Mouse (Mus musculus) retina, embryonic 14.5 days (tissue): ENCODE results near the gene Sema4b.

Experiments used
- DNase-seq: peaks from one replicate; pipeline ENCODE4 v3.0.0-alpha.2; 2015; ENCODE audit warnings: low spot score

Sema4b gene

DNA sequence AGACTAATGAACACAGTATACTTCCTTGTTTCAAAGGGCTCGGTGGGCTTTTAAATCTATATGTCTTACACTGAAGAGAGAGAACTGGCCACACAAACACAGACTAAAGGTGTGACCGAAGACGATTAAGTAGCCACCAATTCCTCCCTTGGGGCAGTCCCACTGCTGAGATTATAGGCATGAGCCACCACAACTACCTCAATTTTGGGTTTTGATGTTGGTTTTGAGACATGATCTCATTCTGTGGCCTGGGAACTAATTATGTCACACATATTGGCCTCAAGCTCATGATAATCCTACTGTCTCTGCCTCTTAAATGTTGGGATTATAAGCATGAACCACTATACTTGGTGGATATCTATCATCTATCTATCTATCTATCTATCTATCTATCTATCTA lies 9.2 kb upstream of the Sema4b start:
- no peak for DNase-seq

DNA sequence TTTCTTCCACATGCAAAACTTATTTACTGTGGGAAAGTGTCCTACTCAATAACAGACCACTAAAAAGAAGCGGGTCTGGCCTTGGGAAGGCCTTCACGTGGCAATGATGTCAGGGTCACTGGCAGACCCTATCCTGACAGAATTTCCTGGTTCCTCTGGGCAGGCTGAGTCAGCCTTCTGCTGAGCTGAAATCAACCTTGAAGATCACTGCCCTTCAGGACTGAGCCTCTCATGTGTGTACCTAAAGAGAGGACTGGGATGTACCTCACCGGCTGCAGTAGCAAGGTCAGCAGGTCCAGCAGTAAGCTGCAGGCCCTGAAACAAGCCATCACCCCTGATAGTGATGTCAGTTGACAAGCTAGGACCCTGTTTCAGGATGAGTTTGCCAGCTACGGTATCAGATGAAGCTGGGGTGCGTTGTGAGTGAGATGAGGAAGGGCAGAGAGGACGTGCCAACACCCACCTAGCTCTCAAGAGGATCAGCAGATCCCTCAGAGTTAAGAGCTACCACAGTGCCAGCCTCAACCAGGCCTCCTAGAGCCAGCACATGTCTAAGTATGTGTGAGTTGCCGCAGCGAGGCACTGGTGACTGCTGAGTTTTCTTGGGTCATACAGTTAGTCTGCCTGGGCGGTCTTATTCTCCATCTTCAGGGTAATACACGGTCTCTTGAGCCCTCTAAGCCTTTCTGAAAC lies 8.5 kb upstream of the Sema4b start:
- no peak for DNase-seq

- DNase-seq: no peak
Measured at GRCm38 (mm10) chr7:80179327-80179726, 7.3 kb upstream of the Sema4b start.

DNA sequence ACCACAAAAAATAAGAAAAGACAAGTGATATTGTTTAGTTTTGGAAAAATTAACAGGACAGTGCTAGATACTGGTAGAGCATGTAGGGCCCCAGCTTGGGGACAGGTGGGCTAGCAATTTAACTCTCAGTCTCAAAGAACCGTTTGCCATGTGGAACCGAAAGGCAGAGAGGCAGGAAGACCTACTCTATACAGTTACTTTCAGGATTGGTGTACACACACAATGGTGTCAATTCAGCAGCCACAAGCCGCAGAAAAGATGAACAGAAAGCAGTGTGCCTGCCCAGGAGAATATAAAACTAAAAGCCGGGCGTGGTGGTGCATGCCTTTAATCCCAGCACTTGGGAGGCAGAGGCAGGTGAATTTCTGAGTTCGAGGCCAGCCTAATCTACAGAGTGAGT lies 6.9 kb upstream of the Sema4b start:
- DNase-seq: no peak

DNA sequence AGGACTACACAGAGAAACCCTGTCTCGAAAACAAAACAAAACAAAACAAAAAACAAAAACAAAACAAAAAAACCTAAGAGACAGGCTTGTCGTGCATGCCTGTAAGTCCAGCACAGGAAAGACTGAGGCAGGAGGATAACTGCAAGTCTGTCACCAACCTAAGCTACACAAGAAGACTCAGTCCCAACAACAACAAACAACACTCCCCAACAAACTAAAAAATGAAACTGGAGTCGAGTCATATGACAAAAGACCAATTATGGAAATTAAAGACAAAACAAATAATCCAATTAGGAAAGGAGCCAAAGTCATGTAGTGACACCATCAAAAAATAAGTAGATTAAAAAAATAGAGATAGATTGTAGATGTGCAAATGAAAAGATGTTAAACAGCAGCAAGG lies 6.4 kb upstream of the Sema4b start:
- DNase-seq: no peak

GRCm38 (mm10) chr7:80181078-80181477 lies 5.6 kb upstream of the Sema4b start:
- no peak for DNase-seq

DNA sequence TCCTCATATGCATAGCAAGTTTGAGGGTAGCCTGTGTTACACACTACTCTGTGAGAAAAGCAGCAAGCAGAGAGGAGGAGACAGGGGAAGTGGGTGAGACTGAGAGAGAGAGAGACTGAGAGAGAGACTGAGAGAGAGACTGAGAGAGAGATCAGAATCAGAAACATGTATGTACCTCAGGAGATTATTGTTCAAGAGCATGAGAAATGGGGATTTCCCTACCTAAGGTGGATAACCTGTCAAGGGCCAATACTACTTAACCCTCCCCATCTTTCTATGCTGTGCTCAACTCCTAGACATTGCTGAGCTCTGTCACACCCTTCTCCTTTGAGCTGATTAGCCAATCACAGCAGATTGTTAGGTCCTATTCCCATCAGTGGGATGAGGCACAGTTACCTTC lies 4.5 kb upstream of the Sema4b start:
- no peak for DNase-seq

DNA sequence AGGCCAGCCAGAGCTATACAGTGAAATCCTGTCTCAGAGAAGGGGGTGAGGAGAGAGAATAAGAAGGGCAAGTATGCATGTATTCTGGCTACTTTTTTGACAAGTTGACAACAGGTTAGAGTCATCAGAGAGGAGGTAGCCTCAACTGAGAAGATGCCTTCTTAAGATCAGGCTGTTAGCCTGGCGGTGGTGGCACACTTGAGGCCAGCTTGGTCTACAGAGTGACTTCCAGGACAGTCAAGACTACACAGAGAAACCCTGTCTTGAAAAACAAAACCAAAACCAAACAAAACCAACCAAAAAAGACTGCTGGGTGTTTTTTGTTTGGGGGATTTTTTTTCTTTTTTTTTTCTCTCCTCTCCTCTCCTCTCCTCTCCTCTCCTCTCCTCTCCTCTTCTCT lies 3.2 kb upstream of the Sema4b start:
- no peak for DNase-seq

DNA sequence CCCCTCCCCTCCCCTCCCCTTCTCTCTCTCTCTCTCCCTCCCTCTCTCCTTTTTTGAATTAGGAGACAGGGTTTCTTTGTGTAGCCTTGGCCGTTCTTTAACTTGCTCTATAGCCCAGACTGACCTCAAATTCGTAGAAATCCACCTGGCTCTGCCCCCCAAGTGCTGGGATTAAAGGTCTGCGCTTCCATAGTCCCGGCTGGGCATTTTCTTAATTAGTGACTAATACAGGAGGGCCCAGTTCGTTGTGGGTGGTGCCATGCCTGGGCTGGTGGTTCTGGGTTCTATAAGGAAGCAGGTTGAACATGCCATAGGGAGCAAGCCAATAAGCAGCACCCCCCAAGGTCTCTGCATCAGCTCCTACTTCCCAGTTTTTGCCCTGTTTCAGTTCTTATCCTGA lies 2.7 kb upstream of the Sema4b start:
- no peak for DNase-seq

GRCm38 (mm10) chr7:80184551-80184950 lies 2.1 kb upstream of the Sema4b start:
- no peak for DNase-seq

GRCm38 (mm10) chr7:80184968-80185367 lies 1.7 kb upstream of the Sema4b start:
- no peak for DNase-seq

- no peak for DNase-seq
Measured at GRCm38 (mm10) chr7:80186021-80186420, 620 bp upstream of the Sema4b start.

DNA sequence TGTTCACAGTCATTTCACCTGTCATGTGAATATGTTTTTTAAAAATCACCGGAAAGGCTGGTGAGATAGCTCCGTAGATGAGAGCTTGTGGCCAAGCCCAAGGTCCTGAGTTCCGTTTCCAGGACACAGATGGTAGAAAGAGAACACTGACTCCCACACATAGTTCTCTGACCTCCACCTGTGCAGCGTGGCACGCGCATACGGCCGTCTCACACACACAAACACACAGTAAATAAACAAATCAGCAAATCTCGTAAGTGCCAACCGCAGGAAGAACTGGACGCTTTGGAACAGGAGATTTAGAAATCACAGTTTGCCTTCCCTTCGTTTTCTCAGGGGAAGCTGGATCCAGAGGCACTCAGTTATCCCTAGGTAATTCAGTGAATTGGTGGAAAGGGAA lies 860 bp downstream of the Sema4b start:
- DNase-seq: no peak

DNA sequence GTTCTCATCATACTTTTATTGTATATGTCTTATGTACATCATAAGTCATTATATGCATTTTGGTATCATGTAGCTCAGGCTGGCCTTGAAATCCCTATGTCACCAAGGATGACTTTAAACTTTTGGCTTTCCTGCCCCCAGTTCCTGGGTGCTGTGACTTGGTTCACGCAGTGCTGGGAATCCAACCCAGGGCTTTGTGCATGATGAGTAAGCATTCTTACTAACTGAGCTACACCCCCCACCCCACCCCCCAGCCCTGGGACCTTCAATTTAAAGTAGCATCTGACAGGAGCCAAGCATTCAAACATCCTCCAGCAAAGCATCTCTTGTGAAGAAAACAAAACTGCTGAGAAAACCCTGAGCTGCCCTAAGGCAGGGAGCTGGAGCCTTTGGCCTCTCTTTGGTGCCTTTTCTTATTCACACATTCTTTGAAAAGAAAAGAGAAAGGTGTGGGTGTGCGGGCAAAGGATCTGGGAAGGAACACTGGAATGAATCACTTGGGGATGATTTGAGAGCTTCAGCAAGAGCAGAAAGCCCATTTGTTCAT lies 2.0 kb downstream of the Sema4b start:
- DNase-seq: no peak

GRCm38 (mm10) chr7:80189147-80189933 lies 2.7 kb downstream of the Sema4b start:
- no peak for DNase-seq

DNA sequence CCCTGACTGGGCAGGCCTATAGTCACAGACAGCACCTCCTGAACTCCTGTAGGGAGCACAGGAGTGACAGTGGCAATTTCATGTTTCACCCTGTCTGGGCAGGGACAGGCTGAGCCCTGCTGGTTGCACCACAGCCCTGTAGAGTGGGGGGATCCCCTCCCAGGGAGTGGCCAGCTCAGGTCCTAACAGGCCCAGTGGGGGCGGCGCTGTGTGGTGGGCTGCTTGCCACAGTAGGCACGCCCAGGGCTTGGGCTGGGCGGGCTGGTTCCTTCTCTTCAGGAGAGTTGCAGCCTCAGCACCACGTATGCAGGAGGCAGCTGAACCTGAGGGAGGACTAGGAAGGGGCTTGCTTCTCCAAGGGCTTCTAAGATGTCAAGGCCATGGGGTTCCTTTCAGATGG lies 4.8 kb downstream of the Sema4b start:
- no peak for DNase-seq

- DNase-seq: peak; percentile 90
Measured at GRCm38 (mm10) chr7:80192226-80193061, 5.8 kb downstream of the Sema4b start.

DNA sequence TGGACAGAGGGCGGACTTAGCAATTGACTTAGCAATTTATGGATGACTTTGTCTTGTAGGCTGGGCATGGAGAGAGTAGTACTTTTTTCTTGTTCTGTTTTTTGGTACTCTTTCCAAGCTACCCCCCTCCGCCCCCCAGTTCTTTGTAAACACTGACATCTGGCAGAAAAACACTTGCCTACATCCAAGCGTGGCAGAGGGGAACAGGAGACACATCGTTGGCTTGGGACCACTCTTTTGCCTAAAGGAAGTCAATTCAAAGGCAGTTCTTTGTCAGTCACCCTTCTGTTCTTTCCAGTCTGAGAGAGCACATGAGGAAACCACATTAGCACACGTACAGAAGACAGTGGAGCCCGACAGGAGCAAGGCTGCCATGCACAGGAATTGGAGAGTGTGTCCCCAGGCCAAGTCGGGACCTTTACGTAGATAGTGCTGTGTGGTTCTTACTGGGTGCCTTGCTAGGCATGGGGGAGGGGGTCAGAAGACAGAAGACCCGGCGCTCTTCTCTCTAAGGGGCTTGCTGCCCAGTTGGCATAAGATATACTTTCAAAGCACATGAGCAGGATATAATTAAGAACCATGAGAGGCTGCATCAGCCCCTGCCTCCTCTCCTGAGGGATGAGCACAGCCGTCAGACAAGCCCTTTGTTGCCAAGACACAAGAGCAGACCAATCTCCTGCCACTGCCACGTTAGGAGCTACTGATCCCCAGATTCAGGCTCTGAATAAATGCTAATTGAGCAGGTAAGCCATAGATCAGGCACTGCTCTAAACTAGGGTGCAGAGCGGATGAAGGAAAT lies 7.5 kb downstream of the Sema4b start:
- no peak for DNase-seq

DNA sequence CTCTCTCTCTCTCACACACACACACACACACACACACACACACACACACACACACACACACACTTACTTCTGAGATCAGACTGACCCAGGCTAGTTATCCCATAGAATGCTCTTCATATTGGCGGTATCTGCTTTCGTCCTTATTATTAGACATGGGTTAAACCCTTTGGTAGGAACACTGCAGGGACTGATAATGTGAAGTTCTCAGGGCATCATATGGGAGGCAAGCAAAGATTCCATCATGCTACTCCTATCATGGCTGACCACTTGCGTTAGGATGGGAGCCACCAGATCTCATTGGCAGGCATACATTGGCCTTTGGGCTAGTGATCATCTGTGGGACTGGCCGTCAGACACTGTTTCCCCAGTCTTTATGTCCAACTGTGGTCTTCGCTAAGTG lies 8.5 kb downstream of the Sema4b start:
- no peak for DNase-seq

DNA sequence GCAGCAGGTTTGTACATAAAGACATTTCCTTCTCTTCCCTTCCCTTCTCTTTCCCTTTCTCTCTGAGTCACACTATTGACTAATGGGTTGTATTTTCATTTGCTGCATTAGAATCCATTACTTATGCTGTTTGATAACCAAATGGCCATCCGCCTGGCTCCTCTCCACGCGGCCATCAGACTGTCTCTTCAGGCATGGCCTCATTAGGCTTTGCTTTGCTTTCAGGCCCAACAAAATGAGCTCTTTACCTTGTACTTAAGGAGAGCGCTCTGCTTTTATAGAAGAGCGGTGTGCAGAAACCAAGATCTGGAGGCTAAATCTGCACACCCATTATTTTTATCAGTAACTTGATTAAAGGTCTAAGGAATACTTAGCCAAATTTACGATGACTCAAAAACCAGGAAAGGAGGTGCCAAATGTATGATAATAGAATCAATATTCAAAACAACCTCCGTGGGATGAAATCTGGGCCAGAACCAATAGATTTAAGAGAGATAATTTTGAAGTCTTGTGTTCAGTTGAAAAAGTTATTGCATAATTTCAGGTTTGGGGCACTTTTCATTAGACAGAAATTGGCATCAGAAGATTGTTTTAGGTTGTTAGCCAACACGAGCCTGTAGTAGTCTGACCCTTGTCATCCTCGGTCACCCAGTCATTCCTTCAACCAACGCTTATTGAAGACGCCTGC lies 9.1 kb downstream of the Sema4b start:
- DNase-seq: no peak

DNA sequence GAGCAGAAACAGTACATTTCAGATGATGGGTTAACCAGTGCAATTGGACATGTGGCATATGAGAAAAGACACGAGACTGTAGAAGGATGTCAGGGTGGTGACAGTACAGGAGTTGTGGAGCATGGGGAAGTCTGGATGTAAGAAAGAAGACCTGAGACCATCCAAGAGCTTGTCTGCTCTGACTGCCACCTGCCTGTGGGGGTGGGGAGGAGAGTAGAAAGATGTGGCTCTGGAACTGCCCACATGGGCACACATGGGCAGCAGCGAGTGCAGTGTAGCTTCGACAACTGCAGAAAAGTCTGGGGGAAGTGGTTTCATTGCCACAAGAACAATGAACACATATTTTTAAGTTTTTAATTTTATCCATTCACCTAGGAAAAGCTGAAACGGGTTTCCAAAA lies 10.7 kb downstream of the Sema4b start:
- DNase-seq: peak; percentile 30
